Mouse (Mus musculus) liver, embryonic 14.5 days (tissue): ENCODE data around the gene Slfn2.

Experiments
- CTCF ChIP-seq: IDR thresholded peaks from 2 replicates; pipeline ENCODE4 v1.5.1; 2016; ENCODE audit warnings: antibody characterized with exemption, low read depth, control low read depth
- EP300 ChIP-seq: IDR thresholded peaks from 2 replicates; pipeline ENCODE4 v1.6.1; 2016; ENCODE audit warnings: antibody characterized with exemption, low read depth

GRCm38 (mm10) chr11:83039796-83040195 lies 25.1 kb upstream of the Slfn2 start:
- TF ChIP-seq CTCF, result no peak; the same call in 1 of the 2 replicates
- no peak for TF ChIP-seq EP300
